Mouse (Mus musculus): Measurements from ENCODE around the gene Agbl4.

DNA sequence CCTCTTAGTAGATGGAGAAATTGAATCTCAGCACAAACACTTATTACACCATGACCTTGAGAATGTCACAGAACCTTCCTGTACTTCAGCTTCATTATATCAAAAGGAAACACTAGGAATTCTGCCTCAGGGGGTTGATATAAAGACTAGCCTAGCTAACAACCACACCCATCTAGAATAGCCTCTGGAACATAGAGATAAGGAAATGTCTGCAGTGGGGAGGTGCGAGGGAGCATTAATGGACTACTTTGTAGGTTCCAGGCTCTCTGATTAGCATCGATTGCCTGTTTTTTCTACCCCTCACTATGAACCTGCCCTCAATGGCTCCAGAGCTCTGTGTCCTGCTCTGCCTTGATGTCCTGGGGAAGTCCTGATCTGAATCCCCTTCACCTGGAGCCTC lies 1133.1 kb downstream of the Agbl4 start:
- TF ChIP-seq CTCF (IDR thresholded peaks at IDR 0.05; ENCODE audit: insufficient read depth, low read length) (no peak), POLR2A (IDR thresholded peaks at IDR 0.05; ENCODE audit: borderline replicate concordance, extremely low read depth, low read depth, low read length) (no peak)
